Mouse (Mus musculus) C2C12 (cell line): ENCODE data around the gene Fibp.

Experiments
- CTCF ChIP-seq: IDR thresholded peaks from one replicate; pipeline ENCODE4 v1.5.1; 2011; ENCODE audit not compliant: control insufficient read depth, insufficient read depth, insufficient read length
- FOSL1 ChIP-seq: IDR thresholded peaks from one replicate; pipeline ENCODE4 v1.8.0; 2011; ENCODE audit warnings: mild to moderate bottlenecking, low read length; ENCODE audit not compliant: poor library complexity, insufficient read depth, severe bottlenecking
- MAX ChIP-seq: IDR thresholded peaks from one replicate; pipeline ENCODE4 v1.6.1; 2011; ENCODE audit warnings: mild to moderate bottlenecking, control low read depth
- USF1 ChIP-seq: IDR thresholded peaks from one replicate; pipeline ENCODE4 v1.6.1; 2011; ENCODE audit warnings: low read depth, mild to moderate bottlenecking, control low read depth, moderate library complexity

- TF ChIP-seq USF1 (no peak), CTCF (no peak), MAX (no peak), FOSL1 (no peak)
Observed at GRCm38 (mm10) chr19:5422267-5422666, 38.1 kb upstream of the Fibp start.
